Mouse (Mus musculus): ENCODE data around the gene Nmnat2.

Nmnat2 gene

GRCm38 (mm10) chr1:153163831-153164230 is 209.0 kb downstream of the Nmnat2 start:
- no peak for DNase-seq (ENCODE audit: inconsistent ontology term)

- no peak for DNase-seq (ENCODE audit: inconsistent ontology term)
These were observed 213.5 kb downstream of the Nmnat2 start for GRCm38 (mm10) chr1:153168293-153168692.
